8 mouse cellular contexts compared by ENCODE assay signal in genomic region chr17:27761639-27762336, GRCm38 (mm10). TPM values are rescaled to one million over a fixed set of nuclear protein-coding genes. Genes with fewer than 3 reads are reported as not detected.
A peak's percentile ranks its signal among the peaks of the same experiment; 100 is the strongest.
DNase-seq lines count a peak whose midpoint lies in the region; ATAC-seq and TF ChIP-seq lines count a peak whose summit lies in the region.

No protein-coding gene starts in this region.

- TF ChIP-seq EP300 in ES-Bruce4 (IDR thresholded peaks at IDR 0.05; ENCODE audit: insufficient read depth, low read depth, low read length) = no peak

- no peaks in the 10 kb centered on the region for H3K27me3 ChIP-seq in ES-Bruce4 (ENCODE audit: control insufficient read depth, insufficient read depth, low read length, poor library complexity, severe bottlenecking)
- H3K27me3 ChIP-seq in forebrain, postnatal 0 days (ENCODE audit: insufficient read depth, low read length) = no peaks in the 10 kb centered on the region
- no peaks in the 10 kb centered on the region for H3K27me3 ChIP-seq in lung, embryonic 15.5 days

- H3K9me3 ChIP-seq in ES-Bruce4 (replicated peaks; ENCODE audit: control insufficient read depth, insufficient read depth, low read length, poor library complexity, severe bottlenecking) = no peaks in the 10 kb centered on the region
- no peaks in the 10 kb centered on the region for H3K9me3 ChIP-seq in forebrain, postnatal 0 days (ENCODE audit: low read length)
- no peaks in the 10 kb centered on the region for H3K9me3 ChIP-seq in lung, embryonic 15.5 days

- no peak overlapping the region for H3K9ac ChIP-seq in ES-Bruce4 (ENCODE audit: low read depth, poor library complexity, severe bottlenecking)
- no peak overlapping the region for H3K9ac ChIP-seq in forebrain, postnatal 0 days
- H3K9ac ChIP-seq in lung, embryonic 15.5 days = no peak overlapping the region

- H3K27ac ChIP-seq in ES-Bruce4 (ENCODE audit: insufficient read depth, low read length) = no peak overlapping the region
- no peak overlapping the region for H3K27ac ChIP-seq in forebrain, postnatal 0 days (ENCODE audit: low read depth, low read length)
- no peak overlapping the region for H3K27ac ChIP-seq in lung, embryonic 15.5 days

- H3K36me3 ChIP-seq in ES-Bruce4 (ENCODE audit: control insufficient read depth, insufficient read depth, low read length, poor library complexity, severe bottlenecking) = no peaks in the 10 kb centered on the region
- H3K36me3 ChIP-seq in forebrain, postnatal 0 days (ENCODE audit: insufficient read depth) = peaks cover 21% of the 10 kb centered on the region; the same call in 1 of the 2 replicates
- peaks cover 24% of the 10 kb centered on the region for H3K36me3 ChIP-seq in lung, embryonic 15.5 days

- H3K4me1 ChIP-seq in ES-Bruce4 (ENCODE audit: control insufficient read depth, insufficient read depth, low read length) = no peaks in the 10 kb centered on the region
- H3K4me1 ChIP-seq in forebrain, postnatal 0 days (ENCODE audit: insufficient read depth) = no peaks in the 10 kb centered on the region
- H3K4me1 ChIP-seq in lung, embryonic 15.5 days = no peaks in the 10 kb centered on the region

- TF ChIP-seq CTCF in ES-Bruce4 (IDR thresholded peaks at IDR 0.05; ENCODE audit: low read depth, low read length) = peak; percentile 99
- TF ChIP-seq CTCF in forebrain, postnatal 0 days (IDR thresholded peaks at IDR 0.05; ENCODE audit: low read depth) = peak; percentile 97

- peak; percentile 91 for DNase-seq in cerebellum, adult 11-12 months
- DNase-seq in forebrain, postnatal 0 days = peak; percentile 86
- DNase-seq in layer of hippocampus, adult 8-10 months (ENCODE audit: low spot score in 2 of 2) = peak; percentile 90 to 92
- peak; percentile 16 for DNase-seq in ovary, postnatal 10 days (ENCODE audit: low spot score)
- DNase-seq in thymus, postnatal 0 days (ENCODE audit: low spot score) = peak; percentile 72

- no peak for TF ChIP-seq POLR2A in ES-Bruce4 (IDR thresholded peaks at IDR 0.05; ENCODE audit: insufficient read depth, low read length)

- 26% methylated on average over 9 of the region's 9 CpGs for WGBS in forebrain, postnatal 0 days
- 38% methylated on average over 9 of the region's 9 CpGs for WGBS in lung, embryonic 15.5 days

- ATAC-seq in forebrain, postnatal 0 days = peak; percentile 95
- ATAC-seq in hematopoietic stem cell, adult 5-6 weeks (replicated peaks in 1 of 2; ENCODE audit: insufficient read depth in 1 of 2, low FRiP score in 2 of 2, low TSS enrichment in 1 of 2, low read depth in 1 of 2, poor library complexity in 2 of 2, severe bottlenecking in 2 of 2) = peak; percentile 86 to 94
- ATAC-seq in lung, embryonic 15.5 days (ENCODE audit: borderline replicate concordance, extremely low read depth, low FRiP score, low TSS enrichment) = peak; percentile 50; the same call in 1 of the 2 replicates

- no peak overlapping the region for H3K4me3 ChIP-seq in ES-Bruce4 (ENCODE audit: low read depth, low read length)
- no peak overlapping the region for H3K4me3 ChIP-seq in forebrain, postnatal 0 days (ENCODE audit: low read depth, low read length)
- H3K4me3 ChIP-seq in lung, embryonic 15.5 days = no peak overlapping the region

- H3K4me2 ChIP-seq in forebrain, postnatal 0 days (ENCODE audit: low read depth) = no peak overlapping the region
- no peak overlapping the region for H3K4me2 ChIP-seq in lung, embryonic 15.5 days

RNA-seq across cellular contexts. Expression of gene Spdef, which starts 33.0 kb away (rescaled TPM):
- polyA plus RNA-seq in ES-Bruce4 (2011; ENCODE audit: insufficient read depth, insufficient read length, low read depth, missing spikeins) = 1.2 and 1.4 TPM in 2 replicates
- total RNA-seq in forebrain, postnatal 0 days (2014; rRNA removed) = 2.3 and 3.5 TPM in 2 replicates
- polyA plus RNA-seq in forebrain, postnatal 0 days (2015; fragmentation: Nextera tagmentation; extraction: Ambion mirVana) = 1.5 and 2.3 TPM in 2 replicates
- total RNA-seq in hematopoietic stem cell, adult 5-6 weeks (2017) = not detected in 2 replicates
- under 1 TPM in 3 of 4 experiments, not detected in 1; 0.25 to 0.63 (median 0.31) TPM for total RNA-seq in layer of hippocampus, adult 8-10 months (2022)
- 1.7 and 2.2 TPM in 2 replicates for polyA plus RNA-seq in lung, embryonic 15.5 days (2015; fragmentation: Nextera tagmentation; extraction: Ambion mirVana)
- polyA plus RNA-seq in thymus, postnatal 0 days (2015; fragmentation: Nextera tagmentation; extraction: Ambion mirVana) = 0.66 and 0.99 TPM in 2 replicates

RNA-seq across cellular contexts. Expression of gene D17Wsu92e, which starts 58.7 kb away (rescaled TPM):
- 90.6 and 95.0 TPM in 2 replicates for polyA plus RNA-seq in ES-Bruce4 (2011; ENCODE audit: insufficient read depth, insufficient read length, low read depth, missing spikeins)
- total RNA-seq in forebrain, postnatal 0 days (2014; rRNA removed) = 63.6 and 70.5 TPM in 2 replicates
- 8.6 and 9.4 TPM in 2 replicates for polyA plus RNA-seq in forebrain, postnatal 0 days (2015; fragmentation: Nextera tagmentation; extraction: Ambion mirVana)
- 53.9 and 68.7 TPM in 2 replicates for total RNA-seq in hematopoietic stem cell, adult 5-6 weeks (2017)
- total RNA-seq in layer of hippocampus, adult 8-10 months (2022) = 100 to 1,000 TPM; 176 to 194 (median 184) TPM
- 15.9 and 16.8 TPM in 2 replicates for polyA plus RNA-seq in lung, embryonic 15.5 days (2015; fragmentation: Nextera tagmentation; extraction: Ambion mirVana)
- polyA plus RNA-seq in thymus, postnatal 0 days (2015; fragmentation: Nextera tagmentation; extraction: Ambion mirVana) = 16.7 and 20.8 TPM in 2 replicates

Comparison
In these comparisons a context has a peak if more than half of its experiments do, and no peak if none do; other contexts are left out.
1. DNase-seq: peak in every context shown above with its lines; median percentile 91 in cerebellum, adult 11-12 months; 91 in layer of hippocampus, adult 8-10 months; 86 in forebrain, postnatal 0 days; 72 in thymus, postnatal 0 days; 16 in ovary, postnatal 10 days.